Mouse (Mus musculus) forebrain, embryonic 16.5 days (tissue): ENCODE measurements at regions not wholly inside any gene's neighbourhood (a gene's known extent, or its start where the extent isn't known, plus 50 kb on each side); places are given as distances from the start of the nearest gene placed in this dataset.

ENCODE experiments used
- ATAC-seq: fragments of 200-750 bp; cut with Nextera tagmentation; 2 replicates; pipeline ENCODE4 v1.8.0; 2017; ENCODE audit warnings: mild to moderate bottlenecking, moderate library complexity
- H3K27ac ChIP-seq: fragments of 300-500 bp; sonication (generic); 2 replicates; pipeline ENCODE4 v1.5.1; 2014; ENCODE audit warnings: low read length, control low read depth
- H3K27me3 ChIP-seq: fragments of 300-500 bp; sonication (generic); replicated peaks from 2 replicates; pipeline ENCODE4 v1.6.1; 2014; ENCODE audit warnings: low read length; ENCODE audit not compliant: control insufficient read depth, insufficient read depth
- H3K36me3 ChIP-seq: fragments of 300-500 bp; sonication (generic); 2 replicates; pipeline ENCODE4 v1.6.1; 2014; ENCODE audit not compliant: control insufficient read depth, insufficient read depth
- H3K4me1 ChIP-seq: fragments of 300-500 bp; sonication (generic); replicated peaks from 2 replicates; pipeline ENCODE4 v1.6.1; 2014; ENCODE audit warnings: low read length; ENCODE audit not compliant: control insufficient read depth, insufficient read depth
- H3K4me2 ChIP-seq: fragments of 300-500 bp; sonication (generic); 2 replicates; pipeline ENCODE4 v1.6.1; 2014; ENCODE audit warnings: mild to moderate bottlenecking, low read length, control low read depth
- H3K4me3 ChIP-seq: fragments of 300-500 bp; sonication (generic); replicated peaks from 2 replicates; pipeline ENCODE4 v1.5.1; 2014; ENCODE audit warnings: mild to moderate bottlenecking, low read length, control low read depth
- H3K9ac ChIP-seq: fragments of 300-500 bp; sonication (generic); replicated peaks from 2 replicates; pipeline ENCODE4 v1.6.1; 2014; ENCODE audit warnings: low read depth, low read length, control low read depth
- H3K9me3 ChIP-seq: fragments of 300-500 bp; sonication (generic); 2 replicates; pipeline ENCODE4 v1.6.1; 2016; ENCODE audit warnings: low read length; ENCODE audit not compliant: control insufficient read depth
- WGBS: fragments of 180-500 bp; shearing (Covaris S2); extraction: QIAGEN DNeasy Blood & Tissue Kit; methylation state at CpG from one replicate; pipeline ENCODE4 v1.1.7; 2014; 5-methylcytosine and 5-hydroxymethylcytosine counted together

GRCm38 (mm10) chr10:111060626-111061025 lies 50.7 kb upstream of the Zdhhc17 start:
- H3K4me2 ChIP-seq = no peak overlapping the region
- no peak for ATAC-seq

More at GRCm38 (mm10) chr10:111060626-111061025, 50.7 kb upstream of the Zdhhc17 start:
- Histone ChIP-seq H3K9me3 (no peaks in the 10 kb centered on the region), H3K9ac (no peak overlapping the region), H3K27me3 (no peaks in the 10 kb centered on the region), H3K4me3 (no peak overlapping the region), H3K4me1 (no peaks in the 10 kb centered on the region), H3K27ac (no peak overlapping the region), H3K36me3 (no peaks in the 10 kb centered on the region)
- 90% methylated on average over 8 of the region's 8 CpGs for WGBS
